Mouse (Mus musculus): Measurements from ENCODE around the gene Ap3m1. TPM values are rescaled to one million over a fixed set of nuclear protein-coding genes. Genes with fewer than 3 reads are reported as not detected.
A peak's percentile ranks its signal among the peaks of the same experiment; 100 is the strongest.

Gene Ap3m1
- polyA plus RNA-seq, 1 experiment, result not detected

- 92% methylated on average over 3 of the region's 3 CpGs for WGBS
- H3K27ac ChIP-seq (ENCODE audit: insufficient read depth, low read depth, low read length), result no peak overlapping the region
- no peak for TF ChIP-seq CTCF (IDR thresholded peaks at IDR 0.05; ENCODE audit: insufficient read depth, low read depth, low read length)
- TF ChIP-seq POLR2A (IDR thresholded peaks at IDR 0.05; ENCODE audit: insufficient read depth, low read depth, low read length), result no peak
Observed at GRCm38 (mm10) chr14:21034791-21035190, 17.5 kb downstream of the Ap3m1 start.

GRCm38 (mm10) chr14:21034271-21034670 is 18.0 kb downstream of the Ap3m1 start:
- Histone ChIP-seq H3K4me1 (ENCODE audit: control insufficient read depth, insufficient read depth, low read length) (peaks cover 3% of the 10 kb centered on the region), H3K27ac (ENCODE audit: insufficient read depth, low read depth, low read length) (no peak overlapping the region), H3K4me3 (ENCODE audit: insufficient read depth, low read depth, low read length) (no peak overlapping the region)
- no peak for TF ChIP-seq CTCF (IDR thresholded peaks at IDR 0.05; ENCODE audit: insufficient read depth, low read depth, low read length)
- no peak for TF ChIP-seq POLR2A (IDR thresholded peaks at IDR 0.05; ENCODE audit: insufficient read depth, low read depth, low read length)
- 76% methylated on average over 4 of the region's 4 CpGs for WGBS

More at GRCm38 (mm10) chr14:21034791-21035190, 17.5 kb downstream of the Ap3m1 start:
- Histone ChIP-seq H3K4me3 (ENCODE audit: insufficient read depth, low read depth, low read length) (no peak overlapping the region), H3K4me1 (ENCODE audit: control insufficient read depth, insufficient read depth, low read length) (peaks cover 3% of the 10 kb centered on the region)

GRCm38 (mm10) chr14:21031783-21032511 is 20.4 kb downstream of the Ap3m1 start:
- H3K4me3 ChIP-seq (ENCODE audit: insufficient read depth, low read depth, low read length), result no peak overlapping the region
- peaks cover 8% of the 10 kb centered on the region for H3K4me1 ChIP-seq (ENCODE audit: control insufficient read depth, insufficient read depth, low read length)
- H3K27ac ChIP-seq (ENCODE audit: insufficient read depth, low read depth, low read length), result peak overlapping the region; percentile 13; the same call in 1 of the 2 replicates
- TF ChIP-seq CTCF (IDR thresholded peaks at IDR 0.05; ENCODE audit: insufficient read depth, low read depth, low read length) (no peak), POLR2A (IDR thresholded peaks at IDR 0.05; ENCODE audit: insufficient read depth, low read depth, low read length) (no peak)
- WGBS, result 73% methylated on average over 6 of the region's 6 CpGs

GRCm38 (mm10) chr14:21029025-21029659 is 23.2 kb downstream of the Ap3m1 start:
- H3K27ac ChIP-seq (ENCODE audit: insufficient read depth, low read depth, low read length), result no peak overlapping the region
- TF ChIP-seq CTCF (IDR thresholded peaks at IDR 0.05; ENCODE audit: insufficient read depth, low read depth, low read length), result no peak
- TF ChIP-seq POLR2A (IDR thresholded peaks at IDR 0.05; ENCODE audit: insufficient read depth, low read depth, low read length), result no peak
- no peak overlapping the region for H3K4me3 ChIP-seq (ENCODE audit: insufficient read depth, low read depth, low read length)
- H3K4me1 ChIP-seq (ENCODE audit: control insufficient read depth, insufficient read depth, low read length), result peaks cover 9% of the 10 kb centered on the region
- 59% methylated on average over 11 of the region's 11 CpGs for WGBS

- Histone ChIP-seq H3K27ac (ENCODE audit: insufficient read depth, low read depth, low read length) (no peak overlapping the region), H3K4me3 (ENCODE audit: insufficient read depth, low read depth, low read length) (no peak overlapping the region), H3K4me1 (ENCODE audit: control insufficient read depth, insufficient read depth, low read length) (peaks cover 9% of the 10 kb centered on the region)
- no peak for TF ChIP-seq POLR2A (IDR thresholded peaks at IDR 0.05; ENCODE audit: insufficient read depth, low read depth, low read length)
- no peak for TF ChIP-seq CTCF (IDR thresholded peaks at IDR 0.05; ENCODE audit: insufficient read depth, low read depth, low read length)
Observed at GRCm38 (mm10) chr14:21027542-21027941, 24.8 kb downstream of the Ap3m1 start.

GRCm38 (mm10) chr14:21020435-21020834 is 31.9 kb downstream of the Ap3m1 start:
- WGBS, result 60% methylated on average over 8 of the region's 8 CpGs
- no peak overlapping the region for H3K4me3 ChIP-seq (ENCODE audit: insufficient read depth, low read depth, low read length)
- H3K27ac ChIP-seq (ENCODE audit: insufficient read depth, low read depth, low read length), result no peak overlapping the region
- H3K4me1 ChIP-seq (ENCODE audit: control insufficient read depth, insufficient read depth, low read length), result no peaks in the 10 kb centered on the region
- TF ChIP-seq CTCF (IDR thresholded peaks at IDR 0.05; ENCODE audit: insufficient read depth, low read depth, low read length), result no peak
- TF ChIP-seq POLR2A (IDR thresholded peaks at IDR 0.05; ENCODE audit: insufficient read depth, low read depth, low read length), result no peak

- WGBS, result 30% methylated on average over 3 of the region's 3 CpGs
- Histone ChIP-seq H3K4me3 (ENCODE audit: insufficient read depth, low read depth, low read length) (no peak overlapping the region), H3K4me1 (ENCODE audit: control insufficient read depth, insufficient read depth, low read length) (no peaks in the 10 kb centered on the region), H3K27ac (ENCODE audit: insufficient read depth, low read depth, low read length) (no peak overlapping the region)
- TF ChIP-seq CTCF (IDR thresholded peaks at IDR 0.05; ENCODE audit: insufficient read depth, low read depth, low read length) (no peak), POLR2A (IDR thresholded peaks at IDR 0.05; ENCODE audit: insufficient read depth, low read depth, low read length) (no peak)
Observed at GRCm38 (mm10) chr14:21018977-21019376, 33.3 kb downstream of the Ap3m1 start.

- Histone ChIP-seq H3K27ac (ENCODE audit: insufficient read depth, low read depth, low read length) (no peak overlapping the region), H3K4me1 (ENCODE audit: control insufficient read depth, insufficient read depth, low read length) (no peaks in the 10 kb centered on the region), H3K4me3 (ENCODE audit: insufficient read depth, low read depth, low read length) (no peak overlapping the region)
- no peak for TF ChIP-seq POLR2A (IDR thresholded peaks at IDR 0.05; ENCODE audit: insufficient read depth, low read depth, low read length)
- no peak for TF ChIP-seq CTCF (IDR thresholded peaks at IDR 0.05; ENCODE audit: insufficient read depth, low read depth, low read length)
- 92% methylated on average over 5 of the region's 5 CpGs for WGBS
Observed at GRCm38 (mm10) chr14:21017871-21018270, 34.4 kb downstream of the Ap3m1 start.

- Histone ChIP-seq H3K27ac (ENCODE audit: insufficient read depth, low read depth, low read length) (no peak overlapping the region), H3K4me3 (ENCODE audit: insufficient read depth, low read depth, low read length) (no peak overlapping the region), H3K4me1 (ENCODE audit: control insufficient read depth, insufficient read depth, low read length) (no peaks in the 10 kb centered on the region)
- 85% methylated on average over 5 of the region's 5 CpGs for WGBS
- TF ChIP-seq CTCF (IDR thresholded peaks at IDR 0.05; ENCODE audit: insufficient read depth, low read depth, low read length) (no peak), POLR2A (IDR thresholded peaks at IDR 0.05; ENCODE audit: insufficient read depth, low read depth, low read length) (no peak)
Observed at GRCm38 (mm10) chr14:21013800-21014334, 38.4 kb downstream of the Ap3m1 start.

Measured in olfactory bulb, adult 2 months (tissue).